Mouse (Mus musculus): ENCODE measurements around the gene Garem2. TPM values are rescaled to one million over a fixed set of nuclear protein-coding genes. Genes with fewer than 3 reads are reported as not detected.

Garem2 gene
- total RNA-seq, 2 experiments from 2014 or later = 10.3 to 10.8 TPM

GRCm38 (mm10) chr5:30110371-30111060, 5.6 kb downstream of the Garem2 start:
- intact Hi-C loops (cut with DNase I) = no loop called here
- peak; percentile 48 for DNase-seq

- intact Hi-C loops (cut with DNase I) = no loop called here
Measured at GRCm38 (mm10) chr5:30111126-30111525, 6.2 kb downstream of the Garem2 start.

GRCm38 (mm10) chr5:30111771-30112170, 6.8 kb downstream of the Garem2 start:
- DNase-seq = no peak
- intact Hi-C loops (cut with DNase I) = no loop called here

More at GRCm38 (mm10) chr5:30111126-30111525, 6.2 kb downstream of the Garem2 start:
- DNase-seq = peak; percentile 69

GRCm38 (mm10) chr5:30112533-30113068, 7.6 kb downstream of the Garem2 start:
- intact Hi-C loops (cut with DNase I) = no loop called here
- DNase-seq = no peak

- intact Hi-C loops (cut with DNase I) = no loop called here
- DNase-seq = peak; percentile 84
Measured at GRCm38 (mm10) chr5:30113881-30114760, 9.2 kb downstream of the Garem2 start.

- DNase-seq = no peak
- intact Hi-C loops (cut with DNase I) = no loop called here
Measured at GRCm38 (mm10) chr5:30114761-30115140, 9.8 kb downstream of the Garem2 start.

- intact Hi-C loops (cut with DNase I) = no loop called here
- DNase-seq = no peak
Measured at GRCm38 (mm10) chr5:30115718-30116117, 10.8 kb downstream of the Garem2 start.

- intact Hi-C loops (cut with DNase I) = no loop called here
- DNase-seq = no peak
Measured at GRCm38 (mm10) chr5:30118018-30118417, 13.1 kb downstream of the Garem2 start.

GRCm38 (mm10) chr5:30119163-30119562, 14.2 kb downstream of the Garem2 start:
- DNase-seq = no peak
- intact Hi-C loops (cut with DNase I) = no loop called here

- no peak for DNase-seq
- intact Hi-C loops (cut with DNase I) = no loop called here
Measured at GRCm38 (mm10) chr5:30120106-30120505, 15.1 kb downstream of the Garem2 start.

- intact Hi-C loops (cut with DNase I) = no loop called here
- no peak for DNase-seq
Measured at GRCm38 (mm10) chr5:30122481-30122880, 17.5 kb downstream of the Garem2 start.

- intact Hi-C loops (cut with DNase I) = no loop called here
Measured at GRCm38 (mm10) chr5:30125587-30125986, 20.6 kb downstream of the Garem2 start.

GRCm38 (mm10) chr5:30126756-30127155, 21.8 kb downstream of the Garem2 start:
- intact Hi-C loops (cut with DNase I) = no loop called here
- no peak for DNase-seq

More at GRCm38 (mm10) chr5:30125587-30125986, 20.6 kb downstream of the Garem2 start:
- DNase-seq = no peak

GRCm38 (mm10) chr5:30127921-30128597, 23.1 kb downstream of the Garem2 start:
- DNase-seq = no peak
- intact Hi-C loops (cut with DNase I) = no loop called here

GRCm38 (mm10) chr5:30128680-30129079, 23.7 kb downstream of the Garem2 start:
- intact Hi-C loops (cut with DNase I) = no loop called here
- no peak for DNase-seq

- no peak for DNase-seq
Measured at GRCm38 (mm10) chr5:30131246-30131645, 26.3 kb downstream of the Garem2 start.

GRCm38 (mm10) chr5:30132173-30132572, 27.2 kb downstream of the Garem2 start:
- intact Hi-C loops (cut with DNase I) = no loop called here
- DNase-seq = no peak

More at GRCm38 (mm10) chr5:30131246-30131645, 26.3 kb downstream of the Garem2 start:
- intact Hi-C loops (cut with DNase I) = no loop called here

- no peak for DNase-seq
- intact Hi-C loops (cut with DNase I) = no loop called here
Measured at GRCm38 (mm10) chr5:30135711-30136231, 30.8 kb downstream of the Garem2 start.

GRCm38 (mm10) chr5:30137271-30137670, 32.3 kb downstream of the Garem2 start:
- intact Hi-C loops (cut with DNase I) = no loop called here
- no peak for DNase-seq

GRCm38 (mm10) chr5:30138193-30138592, 33.2 kb downstream of the Garem2 start:
- DNase-seq = no peak
- intact Hi-C loops (cut with DNase I) = no loop called here

GRCm38 (mm10) chr5:30146526-30146925, 41.6 kb downstream of the Garem2 start:
- intact Hi-C loops (cut with DNase I) = no loop called here
- no peak for DNase-seq

Measured in left cerebral cortex, postnatal 4 days (tissue).